Mouse (Mus musculus): ENCODE measurements at regions not wholly inside any gene's neighbourhood (a gene's known extent, or its start where the extent isn't known, plus 50 kb on each side); places are given as distances from the start of the nearest gene placed in this dataset.

GRCm38 (mm10) chr2:157633286-157633685 is 62.2 kb upstream of the Blcap start:
- no peak for DNase-seq

GRCm38 (mm10) chr2:157635670-157636069 is 64.6 kb upstream of the Blcap start:
- peak; percentile 87 for DNase-seq

DNA sequence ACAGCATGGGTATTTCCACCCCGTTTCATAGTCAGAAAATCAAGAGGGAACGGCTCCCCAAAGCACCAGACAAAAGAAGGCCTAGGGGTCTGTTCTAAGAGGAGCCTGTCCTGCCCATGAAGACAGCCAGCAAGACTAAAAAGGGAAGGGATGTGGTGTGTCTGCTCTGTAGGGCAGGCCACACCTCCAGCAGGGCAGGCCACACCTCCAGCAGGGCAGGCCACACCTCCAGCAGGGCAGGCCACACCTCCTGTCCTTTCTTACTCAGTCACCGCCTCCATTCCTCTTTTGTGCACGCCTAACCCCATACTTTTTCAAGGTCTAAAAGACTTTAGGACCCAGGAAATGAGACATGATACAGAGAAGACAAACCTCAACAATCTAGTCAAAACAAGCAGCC is 69.8 kb upstream of the Blcap start:
- DNase-seq: no peak

- peak; percentile 70 for DNase-seq
Observed at GRCm38 (mm10) chr2:157663584-157664375, 73.4 kb upstream of the Ctnnbl1 start.

DNA sequence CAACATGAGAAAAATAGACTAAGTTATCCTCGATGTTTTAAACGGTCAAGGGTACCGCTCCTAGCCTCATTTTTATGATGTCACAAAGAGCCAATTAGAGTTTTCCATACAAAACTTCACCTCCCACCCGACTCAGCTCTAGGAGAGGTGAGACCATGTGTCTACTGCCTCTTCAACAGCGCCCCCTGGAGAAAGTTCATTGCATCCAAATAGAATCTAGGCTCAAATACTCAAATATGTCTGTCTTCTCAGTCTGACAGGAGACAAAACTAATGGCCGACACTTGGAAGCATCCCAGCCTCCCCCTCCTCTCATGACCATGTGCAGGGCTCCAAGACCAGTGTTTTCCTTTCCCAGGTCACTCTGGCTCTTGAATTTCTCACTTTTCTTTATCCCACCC is 72.7 kb upstream of the Ctnnbl1 start:
- no peak for DNase-seq

GRCm38 (mm10) chr2:157670191-157670590 is 67.0 kb upstream of the Ctnnbl1 start:
- no peak for DNase-seq

DNA sequence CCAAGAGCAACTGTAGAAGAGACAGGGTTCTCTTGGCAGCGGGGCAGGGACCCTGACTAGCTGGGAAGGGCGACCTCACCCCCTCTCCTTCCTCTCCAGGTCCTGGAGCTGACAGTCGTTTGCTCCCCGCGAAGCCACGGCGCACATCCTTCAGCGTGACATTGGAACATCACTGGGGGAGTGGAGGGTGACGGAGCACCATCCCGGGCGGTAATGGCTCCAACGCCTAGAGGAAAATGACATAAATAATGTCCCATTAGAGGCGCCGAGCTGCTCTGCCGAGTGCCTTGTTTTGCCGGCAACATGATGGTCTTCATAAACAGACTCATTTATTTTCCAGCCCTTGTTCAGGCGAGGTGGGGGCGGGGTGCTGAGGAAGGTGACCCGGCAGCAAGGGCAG is 62.3 kb upstream of the Ctnnbl1 start:
- DNase-seq: no peak

DNA sequence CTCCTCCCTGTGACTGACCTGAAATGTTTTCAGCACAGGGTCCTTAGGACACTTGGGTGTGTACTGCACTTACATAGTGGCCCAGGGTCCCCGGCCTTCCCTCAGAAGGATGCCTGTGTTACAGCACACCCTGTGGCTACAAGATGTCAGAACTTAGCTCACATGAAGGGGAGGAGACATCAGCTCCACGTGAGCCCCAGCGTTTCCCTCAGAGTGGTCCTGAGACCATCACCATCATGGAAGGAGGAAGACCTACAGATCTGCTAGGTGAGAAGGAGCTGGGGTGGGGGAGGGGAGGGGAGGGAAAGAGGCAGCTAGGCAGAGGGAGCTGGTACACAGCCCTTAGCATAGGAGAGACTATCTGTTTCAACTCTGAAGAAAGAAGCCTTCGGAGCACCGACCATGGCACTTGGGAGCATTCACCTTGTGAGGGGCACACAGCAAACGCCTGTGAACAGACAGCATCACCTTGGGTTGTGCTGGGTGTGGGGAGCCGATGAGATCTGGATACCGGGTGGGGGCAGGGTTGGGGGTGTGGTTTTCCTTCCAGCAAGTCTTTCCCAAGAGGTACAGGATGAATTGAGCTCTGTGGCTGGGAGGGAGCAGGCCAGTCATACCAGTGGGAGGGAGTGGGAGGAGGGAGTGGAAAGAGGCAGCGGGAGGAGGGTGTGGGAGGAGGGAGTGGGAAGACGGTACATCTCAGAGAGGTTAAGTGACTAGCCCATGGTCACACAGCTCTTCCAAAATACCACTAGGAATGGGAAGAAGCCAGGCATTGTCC is 60.6 kb upstream of the Ctnnbl1 start:
- no peak for DNase-seq

DNA sequence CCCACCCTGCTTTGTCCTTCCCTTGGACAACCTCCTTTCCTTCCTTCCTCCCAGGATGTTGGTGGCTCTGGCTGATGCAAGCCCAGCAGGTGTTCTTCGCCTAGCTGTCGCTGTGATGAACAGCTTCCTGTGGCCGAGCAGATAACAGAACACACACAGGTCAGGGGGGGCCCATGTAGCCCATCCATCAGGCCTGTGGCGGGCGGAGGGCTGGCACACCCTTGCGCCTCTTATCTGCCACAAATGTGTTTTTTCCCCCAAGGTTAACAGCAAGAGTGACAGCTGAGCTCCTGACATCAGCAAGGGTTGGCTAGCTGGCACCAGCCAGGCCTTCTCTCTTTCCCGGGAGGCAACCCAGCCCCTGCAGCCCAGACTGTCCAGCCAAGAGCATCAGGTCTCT is 59.9 kb upstream of the Ctnnbl1 start:
- peak; percentile 24 for DNase-seq

DNA sequence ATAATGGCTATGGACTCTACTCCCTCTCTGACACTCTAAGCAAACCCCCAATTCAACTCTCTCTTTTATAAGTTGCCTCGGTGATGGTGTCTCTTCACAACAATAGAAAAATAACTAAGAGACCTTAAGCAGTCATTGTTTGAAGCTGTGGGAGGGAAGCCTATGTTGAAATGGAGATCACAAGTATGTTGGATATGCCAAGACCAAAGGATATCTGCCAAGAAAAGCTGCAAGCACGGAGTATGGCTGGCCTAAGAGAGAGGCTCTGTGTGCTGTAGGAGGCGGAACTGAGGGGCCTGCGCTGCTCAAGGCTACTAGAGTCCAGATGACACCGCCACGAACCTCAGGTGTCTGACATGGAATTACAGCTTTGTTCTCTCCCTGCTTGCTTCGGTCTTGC is 55.3 kb upstream of the Ctnnbl1 start:
- no peak for DNase-seq

Data from adrenal gland, postnatal 25 days (tissue).